Mouse (Mus musculus) myocyte (in vitro differentiated cells): ENCODE measurements around the gene Itga6.

Experiments
- E2F4 ChIP-seq: IDR thresholded peaks from one replicate; pipeline ENCODE4 v1.6.1; 2011; ENCODE audit warnings: mild to moderate bottlenecking, control low read depth, moderate library complexity; ENCODE audit not compliant: insufficient read depth
- MAX ChIP-seq: IDR thresholded peaks from one replicate; pipeline ENCODE4 v1.6.1; 2011; ENCODE audit warnings: low read depth, mild to moderate bottlenecking, control low read depth
- MYOD1 ChIP-seq, 3 experiments: IDR thresholded peaks; one replicate each; pipeline ENCODE4 v1.6.1; 2011; ENCODE audit warnings: control low read depth in 2 of 3, low read depth in 2 of 3, mild to moderate bottlenecking in 2 of 3, moderate library complexity in 1 of 3; ENCODE audit not compliant: insufficient read length in 2 of 3, control insufficient read depth in 1 of 3
- MYOG ChIP-seq, 3 experiments: IDR thresholded peaks; one replicate each; pipeline ENCODE4 v1.6.1; 2011; ENCODE audit warnings: control low read depth in 2 of 3, low read depth in 2 of 3, mild to moderate bottlenecking in 2 of 3; ENCODE audit not compliant: insufficient read length in 2 of 3, control insufficient read depth in 1 of 3, insufficient read depth in 1 of 3
- POLR2A ChIP-seq: IDR thresholded peaks from one replicate; pipeline ENCODE4 v1.6.1; 2011; ENCODE audit warnings: low read depth, mild to moderate bottlenecking, control low read depth, moderate library complexity; ENCODE audit not compliant: insufficient read length
- POLR2AphosphoS2 ChIP-seq: IDR thresholded peaks from one replicate; pipeline ENCODE4 v1.6.1; 2011; ENCODE audit warnings: low read depth, control low read depth; ENCODE audit not compliant: insufficient read length
- REST ChIP-seq: IDR thresholded peaks from one replicate; pipeline ENCODE4 v1.6.1; 2011; ENCODE audit warnings: mild to moderate bottlenecking, control low read depth, moderate library complexity; ENCODE audit not compliant: insufficient read depth, insufficient read length
- SRF ChIP-seq: IDR thresholded peaks from one replicate; pipeline ENCODE4 v1.6.1; 2011; ENCODE audit warnings: low read depth; ENCODE audit not compliant: control insufficient read depth, insufficient read length
- TCF12 ChIP-seq: IDR thresholded peaks from one replicate; pipeline ENCODE4 v1.6.1; 2011; ENCODE audit warnings: mild to moderate bottlenecking, control low read depth; ENCODE audit not compliant: poor library complexity, insufficient read depth, severe bottlenecking
- USF1 ChIP-seq: IDR thresholded peaks from one replicate; pipeline ENCODE4 v1.6.1; 2011; ENCODE audit warnings: low read depth, mild to moderate bottlenecking, control low read depth, moderate library complexity

GRCm38 (mm10) chr2:71748451-71748850 lies 3.0 kb downstream of the Itga6 start:
- TF ChIP-seq REST = no peak
- no peak for TF ChIP-seq E2F4
- TF ChIP-seq MYOG (IDR thresholded peaks at IDR 0.05; ENCODE audit: control insufficient read depth in 1 of 3, insufficient read depth in 1 of 3, insufficient read length in 2 of 3, low read depth in 2 of 3) = no peak
- TF ChIP-seq POLR2A = no peak
- TF ChIP-seq MYOD1 (IDR thresholded peaks at IDR 0.05; ENCODE audit: control insufficient read depth in 1 of 3, insufficient read length in 2 of 3, low read depth in 2 of 3) = no peak
- no peak for TF ChIP-seq USF1
- TF ChIP-seq MAX = no peak
- no peak for TF ChIP-seq SRF
- TF ChIP-seq POLR2AphosphoS2 = no peak
- TF ChIP-seq TCF12 = no peak
